Mouse (Mus musculus): ENCODE results near the gene Tnxb. TPM values are rescaled to one million over a fixed set of nuclear protein-coding genes. Genes with fewer than 3 reads are reported as not detected.
A peak's percentile ranks its signal among the peaks of the same experiment; 100 is the strongest.

The Tnxb gene
- polyA plus RNA-seq, 1 experiment from 2014 or later: 0.03 TPM

GRCm38 (mm10) chr17:34659181-34659896, 11.0 kb upstream of the Tnxb start:
- Histone ChIP-seq H3K4me1 (replicated peaks; ENCODE audit: control insufficient read depth, insufficient read depth, low read length) (peaks cover 3% of the 10 kb centered on the region; the same call in 1 of the 2 replicates), H3K27ac (ENCODE audit: low read depth, low read length) (no peak overlapping the region), H3K4me3 (ENCODE audit: low read depth, low read length) (no peak overlapping the region), H3K4me2 (ENCODE audit: low read depth, low read length, severe bottlenecking) (no peak overlapping the region), H3K9ac (ENCODE audit: low read length) (no peak overlapping the region), H3K36me3 (ENCODE audit: control insufficient read depth, insufficient read depth, low read length) (no peaks in the 10 kb centered on the region), H3K27me3 (ENCODE audit: control insufficient read depth, insufficient read depth, low read length) (0 out of 2 replicates have a peak, but pooled peaks cover 2% of the 10 kb centered on the region), H3K9me3 (ENCODE audit: control insufficient read depth, low read length) (no peaks in the 10 kb centered on the region)
- DNase-seq (ENCODE audit: low spot score): peak; percentile 46
- no peak for ATAC-seq (replicated peaks; ENCODE audit: low FRiP score)
- WGBS: 75% methylated on average over 12 of the region's 12 CpGs

- Histone ChIP-seq H3K9me3 (ENCODE audit: control insufficient read depth, low read length) (no peaks in the 10 kb centered on the region), H3K9ac (ENCODE audit: low read length) (no peak overlapping the region), H3K27ac (ENCODE audit: low read depth, low read length) (no peak overlapping the region), H3K4me3 (ENCODE audit: low read depth, low read length) (no peak overlapping the region), H3K4me1 (replicated peaks; ENCODE audit: control insufficient read depth, insufficient read depth, low read length) (peaks cover 3% of the 10 kb centered on the region; the same call in 1 of the 2 replicates), H3K4me2 (ENCODE audit: low read depth, low read length, severe bottlenecking) (no peak overlapping the region), H3K36me3 (ENCODE audit: control insufficient read depth, insufficient read depth, low read length) (no peaks in the 10 kb centered on the region), H3K27me3 (ENCODE audit: control insufficient read depth, insufficient read depth, low read length) (0 out of 2 replicates have a peak, but pooled peaks cover 2% of the 10 kb centered on the region)
- WGBS: 67% methylated on average over 3 of the region's 3 CpGs
- no peak for ATAC-seq (replicated peaks; ENCODE audit: low FRiP score)
- DNase-seq (ENCODE audit: low spot score): no peak
Measured at GRCm38 (mm10) chr17:34659897-34660214, 10.5 kb upstream of the Tnxb start.

DNA sequence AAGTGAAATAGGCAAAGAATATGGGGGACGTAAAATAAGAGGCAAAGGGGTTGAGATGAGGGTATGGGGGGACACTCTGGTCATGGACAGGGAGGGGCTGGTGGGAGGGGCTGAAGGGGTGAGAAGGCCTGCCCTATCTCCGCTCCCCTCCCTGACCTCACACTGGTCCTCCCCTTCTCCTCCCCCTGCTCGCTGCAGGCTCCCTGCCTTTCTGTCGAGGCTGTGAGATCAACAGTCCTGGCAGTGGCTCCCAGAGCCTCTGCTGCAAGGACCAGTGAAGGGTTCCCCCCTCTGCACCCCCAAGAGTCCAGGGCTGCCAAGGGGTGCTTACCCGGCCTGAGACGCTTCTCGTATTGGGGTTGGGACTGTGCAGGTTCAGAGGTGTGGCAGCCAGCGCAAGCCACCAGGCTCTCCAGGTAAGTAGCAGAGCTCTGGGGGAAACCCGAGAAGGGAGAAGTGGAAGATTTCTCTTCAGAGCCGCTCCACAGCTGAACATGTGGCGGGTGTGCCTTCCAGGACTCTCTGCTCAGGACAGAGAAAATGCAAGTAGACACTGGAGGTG, 10.0 kb upstream of the Tnxb start:
- Histone ChIP-seq H3K9ac (ENCODE audit: low read length) (no peak overlapping the region), H3K4me2 (ENCODE audit: low read depth, low read length, severe bottlenecking) (no peak overlapping the region), H3K27me3 (ENCODE audit: control insufficient read depth, insufficient read depth, low read length) (0 out of 2 replicates have a peak, but pooled peaks cover 2% of the 10 kb centered on the region), H3K36me3 (ENCODE audit: control insufficient read depth, insufficient read depth, low read length) (no peaks in the 10 kb centered on the region), H3K9me3 (ENCODE audit: control insufficient read depth, low read length) (no peaks in the 10 kb centered on the region), H3K27ac (ENCODE audit: low read depth, low read length) (no peak overlapping the region), H3K4me1 (replicated peaks; ENCODE audit: control insufficient read depth, insufficient read depth, low read length) (peaks cover 3% of the 10 kb centered on the region; the same call in 1 of the 2 replicates), H3K4me3 (ENCODE audit: low read depth, low read length) (no peak overlapping the region)
- DNase-seq (ENCODE audit: low spot score) (no peak), ATAC-seq (replicated peaks; ENCODE audit: low FRiP score) (no peak)
- 39% methylated on average over 10 of the region's 11 CpGs for WGBS

GRCm38 (mm10) chr17:34661121-34661591, 9.2 kb upstream of the Tnxb start:
- Histone ChIP-seq H3K4me2 (ENCODE audit: low read depth, low read length, severe bottlenecking) (peak overlapping the region; percentile 15; the same call in 1 of the 2 replicates), H3K9me3 (ENCODE audit: control insufficient read depth, low read length) (no peaks in the 10 kb centered on the region), H3K36me3 (ENCODE audit: control insufficient read depth, insufficient read depth, low read length) (no peaks in the 10 kb centered on the region), H3K27me3 (ENCODE audit: control insufficient read depth, insufficient read depth, low read length) (0 out of 2 replicates have a peak, but pooled peaks cover 2% of the 10 kb centered on the region), H3K4me3 (ENCODE audit: low read depth, low read length) (no peak overlapping the region), H3K27ac (ENCODE audit: low read depth, low read length) (no peak overlapping the region), H3K4me1 (replicated peaks; ENCODE audit: control insufficient read depth, insufficient read depth, low read length) (peaks cover 3% of the 10 kb centered on the region; the same call in 1 of the 2 replicates), H3K9ac (ENCODE audit: low read length) (no peak overlapping the region)
- ATAC-seq (replicated peaks; ENCODE audit: low FRiP score): no peak
- 13% methylated on average over 19 of the region's 19 CpGs for WGBS
- DNase-seq (ENCODE audit: low spot score): peak; percentile 54

DNA sequence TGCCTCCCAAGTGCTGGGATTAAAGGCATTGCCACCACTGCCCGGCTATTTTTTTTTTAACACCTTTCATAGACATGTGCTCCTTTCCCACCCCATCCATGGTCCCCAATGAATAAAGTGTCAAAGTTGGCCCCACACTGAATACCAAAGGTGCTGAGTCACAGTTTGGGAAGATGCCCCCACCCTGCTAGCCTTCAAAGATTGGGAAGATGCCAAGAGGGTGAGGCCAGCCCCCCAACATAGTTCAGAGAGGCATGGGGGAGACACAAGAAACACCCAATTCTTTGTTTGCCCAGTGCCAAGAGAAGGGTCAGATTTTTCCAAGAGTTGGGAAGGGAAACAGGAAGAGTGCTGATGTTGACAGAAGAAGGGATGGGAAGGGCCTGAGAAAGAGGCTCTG, 7.9 kb upstream of the Tnxb start:
- H3K9me3 ChIP-seq (ENCODE audit: control insufficient read depth, low read length): no peaks in the 10 kb centered on the region
- no peak overlapping the region for H3K4me3 ChIP-seq (ENCODE audit: low read depth, low read length)
- no peak for DNase-seq (ENCODE audit: low spot score)
- no peak for ATAC-seq (replicated peaks; ENCODE audit: low FRiP score)
- no peaks in the 10 kb centered on the region; the same call in 1 of the 2 replicates for H3K4me1 ChIP-seq (replicated peaks; ENCODE audit: control insufficient read depth, insufficient read depth, low read length)
- H3K9ac ChIP-seq (ENCODE audit: low read length): no peak overlapping the region
- 0 out of 2 replicates have a peak, but pooled peaks cover 2% of the 10 kb centered on the region for H3K27me3 ChIP-seq (ENCODE audit: control insufficient read depth, insufficient read depth, low read length)
- 74% methylated on average over 1 of the region's 1 CpGs for WGBS
- no peak overlapping the region for H3K4me2 ChIP-seq (ENCODE audit: low read depth, low read length, severe bottlenecking)
- no peak overlapping the region for H3K27ac ChIP-seq (ENCODE audit: low read depth, low read length)
- H3K36me3 ChIP-seq (ENCODE audit: control insufficient read depth, insufficient read depth, low read length): no peaks in the 10 kb centered on the region

- Histone ChIP-seq H3K4me2 (ENCODE audit: low read depth, low read length, severe bottlenecking) (no peak overlapping the region), H3K4me3 (ENCODE audit: low read depth, low read length) (no peak overlapping the region), H3K27me3 (ENCODE audit: control insufficient read depth, insufficient read depth, low read length) (0 out of 2 replicates have a peak, but pooled peaks cover 2% of the 10 kb centered on the region), H3K4me1 (replicated peaks; ENCODE audit: control insufficient read depth, insufficient read depth, low read length) (no peaks in the 10 kb centered on the region; the same call in 1 of the 2 replicates), H3K36me3 (ENCODE audit: control insufficient read depth, insufficient read depth, low read length) (no peaks in the 10 kb centered on the region), H3K27ac (ENCODE audit: low read depth, low read length) (no peak overlapping the region), H3K9me3 (ENCODE audit: control insufficient read depth, low read length) (no peaks in the 10 kb centered on the region; the same call in 1 of the 2 replicates), H3K9ac (ENCODE audit: low read length) (no peak overlapping the region)
- ATAC-seq (replicated peaks; ENCODE audit: low FRiP score) (no peak), DNase-seq (ENCODE audit: low spot score) (no peak)
- WGBS: 78% methylated on average over 8 of the region's 8 CpGs
Measured at GRCm38 (mm10) chr17:34662978-34663377, 7.4 kb upstream of the Tnxb start.

GRCm38 (mm10) chr17:34663558-34663957, 6.8 kb upstream of the Tnxb start:
- H3K27me3 ChIP-seq (ENCODE audit: control insufficient read depth, insufficient read depth, low read length): 0 out of 2 replicates have a peak, but pooled peaks cover 2% of the 10 kb centered on the region
- H3K4me3 ChIP-seq (ENCODE audit: low read depth, low read length): no peak overlapping the region
- no peaks in the 10 kb centered on the region; the same call in 1 of the 2 replicates for H3K4me1 ChIP-seq (replicated peaks; ENCODE audit: control insufficient read depth, insufficient read depth, low read length)
- no peak overlapping the region for H3K9ac ChIP-seq (ENCODE audit: low read length)
- no peak overlapping the region for H3K4me2 ChIP-seq (ENCODE audit: low read depth, low read length, severe bottlenecking)
- no peak for DNase-seq (ENCODE audit: low spot score)
- no peaks in the 10 kb centered on the region; the same call in 1 of the 2 replicates for H3K9me3 ChIP-seq (ENCODE audit: control insufficient read depth, low read length)
- no peaks in the 10 kb centered on the region for H3K36me3 ChIP-seq (ENCODE audit: control insufficient read depth, insufficient read depth, low read length)
- ATAC-seq (replicated peaks; ENCODE audit: low FRiP score): no peak
- H3K27ac ChIP-seq (ENCODE audit: low read depth, low read length): no peak overlapping the region
- 38% methylated on average over 1 of the region's 1 CpGs for WGBS

- no peak overlapping the region for H3K9ac ChIP-seq (ENCODE audit: low read length)
- H3K4me2 ChIP-seq (ENCODE audit: low read depth, low read length, severe bottlenecking): no peak overlapping the region
- H3K4me3 ChIP-seq (ENCODE audit: low read depth, low read length): no peak overlapping the region
- H3K9me3 ChIP-seq (ENCODE audit: control insufficient read depth, low read length): no peaks in the 10 kb centered on the region; the same call in 1 of the 2 replicates
- 85% methylated on average over 7 of the region's 7 CpGs for WGBS
- H3K4me1 ChIP-seq (replicated peaks; ENCODE audit: control insufficient read depth, insufficient read depth, low read length): no peaks in the 10 kb centered on the region; the same call in 1 of the 2 replicates
- H3K27ac ChIP-seq (ENCODE audit: low read depth, low read length): no peak overlapping the region
- H3K27me3 ChIP-seq (ENCODE audit: control insufficient read depth, insufficient read depth, low read length): 0 out of 2 replicates have a peak, but pooled peaks cover 2% of the 10 kb centered on the region
- ATAC-seq (replicated peaks; ENCODE audit: low FRiP score) (no peak), DNase-seq (ENCODE audit: low spot score) (no peak)
- no peaks in the 10 kb centered on the region for H3K36me3 ChIP-seq (ENCODE audit: control insufficient read depth, insufficient read depth, low read length)
Measured at GRCm38 (mm10) chr17:34664472-34664871, 5.9 kb upstream of the Tnxb start.

All from forebrain, embryonic 11.5 days (tissue).